Mouse (Mus musculus): Measurements from ENCODE around the gene Akt2.

Akt2 gene

GRCm38 (mm10) chr7:27591266-27592216 lies at the start of gene Akt2:
Akt2 (plus strand) TSS chr7:27591552.
- peak; percentile 69 for DNase-seq (ENCODE audit: low spot score)

GRCm38 (mm10) chr7:27541922-27542321 lies 49.4 kb upstream of the Akt2 start:
- DNase-seq (ENCODE audit: low spot score): no peak

- peak; percentile 61 for DNase-seq (ENCODE audit: low spot score)
Measured at GRCm38 (mm10) chr7:27542392-27543033, 48.8 kb upstream of the Akt2 start.

- no peak for DNase-seq (ENCODE audit: low spot score)
Measured at GRCm38 (mm10) chr7:27543065-27543464, 48.3 kb upstream of the Akt2 start.

- no peak for DNase-seq (ENCODE audit: low spot score)
Measured at GRCm38 (mm10) chr7:27543851-27544250, 47.5 kb upstream of the Akt2 start.

GRCm38 (mm10) chr7:27544675-27545370 lies 46.5 kb upstream of the Akt2 start:
- DNase-seq (ENCODE audit: low spot score): no peak

GRCm38 (mm10) chr7:27549597-27549996 lies 41.8 kb upstream of the Akt2 start:
- no peak for DNase-seq (ENCODE audit: low spot score)

GRCm38 (mm10) chr7:27552070-27552469 lies 39.3 kb upstream of the Akt2 start:
- DNase-seq (ENCODE audit: low spot score): no peak

- DNase-seq (ENCODE audit: low spot score): peak; percentile 60
Measured at GRCm38 (mm10) chr7:27552931-27553513, 38.3 kb upstream of the Akt2 start, which contains the start of the genes Pld3 and 2310022A10Rik. Pld3 (minus strand) TSS chr7:27553218. 2310022A10Rik (plus strand) TSS chr7:27553233.

GRCm38 (mm10) chr7:27560291-27560887 lies 31.0 kb upstream of the Akt2 start:
- no peak for DNase-seq (ENCODE audit: low spot score)

- DNase-seq (ENCODE audit: low spot score): no peak
Measured at GRCm38 (mm10) chr7:27560978-27561377, 30.4 kb upstream of the Akt2 start.

GRCm38 (mm10) chr7:27569580-27570224 lies 21.6 kb upstream of the Akt2 start:
- no peak for DNase-seq (ENCODE audit: low spot score)

GRCm38 (mm10) chr7:27572133-27572532 lies 19.2 kb upstream of the Akt2 start:
- no peak for DNase-seq (ENCODE audit: low spot score)

GRCm38 (mm10) chr7:27574124-27574880 lies 17.1 kb upstream of the Akt2 start:
- no peak for DNase-seq (ENCODE audit: low spot score)

- DNase-seq (ENCODE audit: low spot score): no peak
Measured at GRCm38 (mm10) chr7:27576914-27577313, 14.4 kb upstream of the Akt2 start.

GRCm38 (mm10) chr7:27577589-27577988 lies 13.8 kb upstream of the Akt2 start:
- no peak for DNase-seq (ENCODE audit: low spot score)

GRCm38 (mm10) chr7:27578465-27578864 lies 12.9 kb upstream of the Akt2 start:
- no peak for DNase-seq (ENCODE audit: low spot score)

GRCm38 (mm10) chr7:27580380-27581174 lies 10.8 kb upstream of the Akt2 start:
- no peak for DNase-seq (ENCODE audit: low spot score)

- no peak for DNase-seq (ENCODE audit: low spot score)
Measured at GRCm38 (mm10) chr7:27586861-27587260, 4.5 kb upstream of the Akt2 start.

- no peak for DNase-seq (ENCODE audit: low spot score)
Measured at GRCm38 (mm10) chr7:27587741-27588140, 3.6 kb upstream of the Akt2 start.
